Mouse (Mus musculus) ovary, adult 10 weeks (tissue): ENCODE measurements around the gene Olfr697. TPM values are rescaled to one million over a fixed set of nuclear protein-coding genes. Genes with fewer than 3 reads are reported as not detected.

ENCODE experiments used
- polyA plus RNA-seq: library from polyadenylated mRNA; stranded (reverse); fragments of 350-450 nt; fragmentation: Illumina TruSeq; extraction: RNeasy Lipid Tissue Mini Kit (QIAGEN cat#74804); gene quantifications from one replicate; pipeline ENCODE4 v1.2.3, GENCODE M21; 2014

Gene Olfr697
- not detected for polyA plus RNA-seq

GRCm38 (mm10) chr7:106742343-106742742, at the start of gene Olfr697:
Gene Olfr697 (minus strand): TSS chr7:106742443.

DNA sequence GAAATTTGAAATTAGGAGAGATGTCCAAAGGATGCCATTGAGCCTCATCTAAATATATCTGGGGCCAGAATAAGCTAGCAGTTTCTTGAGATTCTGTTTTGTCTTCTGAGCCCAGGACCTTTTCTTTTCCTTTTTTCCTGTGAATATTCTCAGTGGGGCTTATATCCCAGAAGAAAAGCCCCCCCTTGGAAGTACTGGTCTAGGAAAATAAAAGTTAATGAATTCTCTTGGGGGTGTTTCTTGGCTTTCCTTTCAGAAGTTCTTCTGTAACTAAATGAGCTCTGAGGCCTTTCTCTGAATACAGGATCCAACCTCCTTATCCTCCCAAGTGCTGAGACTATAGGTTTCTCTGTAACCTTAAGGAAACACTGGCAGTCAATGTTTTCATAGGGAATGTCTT, 13.1 kb upstream of the Olfr697 start, which contains the start of gene Olfr698:
Olfr698 (minus strand) TSS at position 101 of the 400 bp plus-strand sequence.

GRCm38 (mm10) chr7:106716296-106716695, 25.9 kb downstream of the Olfr697 start, which contains the start of gene Olfr695:
Gene Olfr695 (minus strand): TSS chr7:106716396.

DNA sequence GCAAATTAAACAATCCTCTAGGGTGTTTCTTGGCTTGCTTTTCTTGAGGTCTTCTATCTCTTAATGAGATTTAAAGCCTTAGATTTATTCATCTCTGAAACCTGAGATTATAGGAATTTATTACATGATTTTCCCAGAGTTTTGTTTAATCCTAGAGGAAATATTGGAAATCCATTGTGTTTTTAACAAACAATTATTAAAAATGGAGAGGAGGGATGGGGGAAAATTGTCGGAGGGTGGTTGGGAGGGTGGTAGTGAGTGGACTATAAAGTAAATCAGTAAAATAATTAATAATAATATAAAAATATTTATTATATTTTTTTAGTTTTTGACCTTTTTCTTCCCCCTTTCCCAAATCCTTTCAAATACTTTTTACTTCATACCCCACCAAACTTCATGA, 50.5 kb downstream of the Olfr697 start, which contains the start of gene Olfr694:
Olfr694 (minus strand) TSS at position 101 of the 400 bp plus-strand sequence.

Other genes starting within 250 kb of the Olfr697 start
- not detected for gene Olfr693, start 61.9 kb downstream of the Olfr697 start, polyA plus RNA-seq
- gene Olfr694, start 50.6 kb downstream of the Olfr697 start, polyA plus RNA-seq: not detected
- gene Olfr695, start 26.0 kb downstream of the Olfr697 start, polyA plus RNA-seq: not detected
- not detected for gene Olfr698, start 13.0 kb upstream of the Olfr697 start, polyA plus RNA-seq
- gene Olfr699, start 50.8 kb upstream of the Olfr697 start, polyA plus RNA-seq: not detected
- gene Olfr700, start 66.4 kb upstream of the Olfr697 start, polyA plus RNA-seq: not detected
- 0.14 TPM for gene Olfr701, start 71.7 kb upstream of the Olfr697 start, polyA plus RNA-seq
- not detected for gene Olfr702, start 91.5 kb upstream of the Olfr697 start, polyA plus RNA-seq
- not detected for gene Olfr703, start 100.9 kb upstream of the Olfr697 start, polyA plus RNA-seq
- gene Olfr704, start 120.7 kb upstream of the Olfr697 start, polyA plus RNA-seq: not detected
- gene Olfr705, start 134.4 kb upstream of the Olfr697 start, polyA plus RNA-seq: not detected
- gene Olfr706, start 145.7 kb upstream of the Olfr697 start, polyA plus RNA-seq: not detected
- gene Olfr707, start 158.8 kb upstream of the Olfr697 start, polyA plus RNA-seq: not detected
- not detected for gene Olfr1532-ps1, start 165.6 kb upstream of the Olfr697 start, polyA plus RNA-seq
- gene Olfr709-ps1, start 189.8 kb upstream of the Olfr697 start, polyA plus RNA-seq: not detected
- not detected for gene Olfr710, start 205.9 kb upstream of the Olfr697 start, polyA plus RNA-seq
- not detected for gene Olfr6, start 221.5 kb upstream of the Olfr697 start, polyA plus RNA-seq
- gene Olfr711, start 233.0 kb upstream of the Olfr697 start, polyA plus RNA-seq: not detected